Mouse (Mus musculus): ENCODE data around the gene Plin3.
A peak's percentile ranks its signal among the peaks of the same experiment; 100 is the strongest.
"Not testable (repeated sequence)": the region's sequence is repeated elsewhere in the genome, so short reads cannot be mapped to it uniquely, and the experiment has no call there.

Plin3 gene

GRCm38 (mm10) chr17:56273986-56274385 lies 18.7 kb downstream of the Plin3 start:
- no peak for DNase-seq (ENCODE audit: low spot score)

GRCm38 (mm10) chr17:56273482-56273881 lies 19.2 kb downstream of the Plin3 start:
- no peak for DNase-seq (ENCODE audit: low spot score)

GRCm38 (mm10) chr17:56272644-56273043 lies 20.0 kb downstream of the Plin3 start:
- no peak for DNase-seq (ENCODE audit: low spot score)

- DNase-seq (ENCODE audit: low spot score): no peak
These were observed 20.9 kb downstream of the Plin3 start for GRCm38 (mm10) chr17:56271609-56272253.

GRCm38 (mm10) chr17:56269741-56270140 lies 22.9 kb downstream of the Plin3 start:
- no peak for DNase-seq (ENCODE audit: low spot score)

- peak; percentile 77 for DNase-seq (ENCODE audit: low spot score)
These were observed 23.5 kb downstream of the Plin3 start for GRCm38 (mm10) chr17:56269153-56269630.

- peak; percentile 78 for DNase-seq (ENCODE audit: low spot score)
These were observed 26.4 kb downstream of the Plin3 start for GRCm38 (mm10) chr17:56266271-56266670.

GRCm38 (mm10) chr17:56265869-56266268 lies 26.8 kb downstream of the Plin3 start:
- no peak for DNase-seq (ENCODE audit: low spot score)

GRCm38 (mm10) chr17:56265011-56265410 lies 27.7 kb downstream of the Plin3 start:
- peak; percentile 51 for DNase-seq (ENCODE audit: low spot score)

GRCm38 (mm10) chr17:56264020-56264419 lies 28.7 kb downstream of the Plin3 start:
- DNase-seq (ENCODE audit: low spot score): peak; percentile 89

- DNase-seq (ENCODE audit: low spot score): no peak
These were observed 30.0 kb downstream of the Plin3 start for GRCm38 (mm10) chr17:56262645-56263094.

GRCm38 (mm10) chr17:56261166-56261565 lies 31.5 kb downstream of the Plin3 start:
- no peak for DNase-seq (ENCODE audit: low spot score)

- DNase-seq (ENCODE audit: low spot score): no peak
These were observed 33.2 kb downstream of the Plin3 start for GRCm38 (mm10) chr17:56259301-56260037.

GRCm38 (mm10) chr17:56258812-56259211 lies 33.9 kb downstream of the Plin3 start:
- not testable (repeated sequence) for DNase-seq (ENCODE audit: low spot score)

GRCm38 (mm10) chr17:56258269-56258668 lies 34.4 kb downstream of the Plin3 start:
- DNase-seq (ENCODE audit: low spot score): not testable (repeated sequence)

GRCm38 (mm10) chr17:56257181-56257894 lies 35.3 kb downstream of the Plin3 start:
- peak; percentile 36 for DNase-seq (ENCODE audit: low spot score)

GRCm38 (mm10) chr17:56256239-56256881 lies 36.3 kb downstream of the Plin3 start, which contains the start of gene Fem1a:
Gene Fem1a, plus strand, starts transcription at chr17:56256810.
- peak; percentile 97 for DNase-seq (ENCODE audit: low spot score)

- peak; percentile 99 for DNase-seq (ENCODE audit: low spot score)
These were observed 36.8 kb downstream of the Plin3 start for GRCm38 (mm10) chr17:56255863-56256238.

GRCm38 (mm10) chr17:56255429-56255828 lies 37.2 kb downstream of the Plin3 start:
- peak; percentile 73 for DNase-seq (ENCODE audit: low spot score)

GRCm38 (mm10) chr17:56254695-56255094 lies 38.0 kb downstream of the Plin3 start:
- DNase-seq (ENCODE audit: low spot score): no peak

- peak; percentile 87 for DNase-seq (ENCODE audit: low spot score)
These were observed 41.4 kb downstream of the Plin3 start for GRCm38 (mm10) chr17:56251136-56251829.

All from layer of hippocampus, adult 11-12 months (tissue).